Mouse (Mus musculus) MEL (cell line): ENCODE results near the gene Canx. TPM values are rescaled to one million over a fixed set of nuclear protein-coding genes. Genes with fewer than 3 reads are reported as not detected.
A peak's percentile ranks its signal among the peaks of the same experiment; 100 is the strongest.

Experiments
- DNase-seq: peaks from one replicate; pipeline ENCODE4 v3.0.0; 2011; ENCODE audit warnings: low read depth, low spot score
- H3K27ac ChIP-seq: 2 replicates; pipeline ENCODE4 v1.5.1; 2012; ENCODE audit warnings: low read depth, mild to moderate bottlenecking, control low read depth, low read length, moderate library complexity; ENCODE audit not compliant: control insufficient read depth
- H3K27me3 ChIP-seq, 2 experiments: fragments of 150-350 bp in 1 of 2; sonication (generic) in 1 of 2; 2 replicates each; pipeline ENCODE4 v1.6.1; 2012; ENCODE audit warnings: low read length in 2 of 2, mild to moderate bottlenecking in 2 of 2, improper control_type of control experiment in 1 of 2, moderate library complexity in 1 of 2; ENCODE audit not compliant: insufficient read depth in 2 of 2, control insufficient read depth in 1 of 2
- H3K36me3 ChIP-seq, 2 experiments: 2 replicates each; pipeline ENCODE4 v1.6.1; 2012 to 2014; ENCODE audit warnings: low read length in 2 of 2, improper control_type of control experiment in 1 of 2, inconsistent platforms in 1 of 2, mild to moderate bottlenecking in 1 of 2; ENCODE audit not compliant: insufficient read depth in 2 of 2, control insufficient read depth in 1 of 2
- H3K4me1 ChIP-seq, 2 experiments: fragments of 150-350 bp in 1 of 2; sonication (generic) in 1 of 2; 2 replicates each; pipeline ENCODE4 v1.6.1; 2012; ENCODE audit warnings: low read length in 2 of 2, improper control_type of control experiment in 1 of 2, mild to moderate bottlenecking in 1 of 2; ENCODE audit not compliant: insufficient read depth in 2 of 2, control insufficient read depth in 1 of 2
- H3K4me3 ChIP-seq, 2 experiments: fragments of 150-350 bp in 1 of 2; sonication (generic) in 1 of 2; 2 replicates each; pipeline ENCODE4 v1.5.1; 2012; ENCODE audit warnings: low read depth in 2 of 2, low read length in 2 of 2, mild to moderate bottlenecking in 2 of 2, moderate library complexity in 2 of 2, control low read depth in 1 of 2, improper control_type of control experiment in 1 of 2; ENCODE audit not compliant: control insufficient read depth in 1 of 2, insufficient read depth in 1 of 2
- H3K79me2 ChIP-seq: 2 replicates; pipeline ENCODE4 v1.6.1; 2012; ENCODE audit warnings: mild to moderate bottlenecking, low read length, moderate library complexity; ENCODE audit not compliant: control insufficient read depth, poor library complexity, insufficient read depth
- H3K9ac ChIP-seq: 2 replicates; pipeline ENCODE4 v1.6.1; 2012; ENCODE audit warnings: low read depth, mild to moderate bottlenecking, control low read depth, low read length, moderate library complexity; ENCODE audit not compliant: control insufficient read depth, poor library complexity, severe bottlenecking
- H3K9me3 ChIP-seq: fragments of 150-350 bp; sonication (generic); replicated peaks from 2 replicates; pipeline ENCODE4 v1.6.1; 2012; ENCODE audit warnings: mild to moderate bottlenecking, low read length, improper control_type of control experiment, moderate library complexity; ENCODE audit not compliant: insufficient read depth
- BHLHE40 ChIP-seq: IDR thresholded peaks from 2 replicates; pipeline ENCODE4 v1.6.1; 2012; ENCODE audit warnings: low read depth, mild to moderate bottlenecking, inconsistent platforms, low read length, improper control_type of control experiment, borderline replicate concordance
- CHD1 ChIP-seq: IDR thresholded peaks from 2 replicates; pipeline ENCODE4 v1.6.1; 2012; ENCODE audit warnings: low read depth, mild to moderate bottlenecking, inconsistent platforms, low read length, improper control_type of control experiment
- CTCF ChIP-seq, 3 experiments: IDR thresholded peaks in 2 of 3; conservative IDR thresholded peaks in 1 of 3; 2 replicates each; pipeline ENCODE4 v1.5.1; 2011 to 2012; ENCODE audit warnings: low read length in 3 of 3, low read depth in 2 of 3, mild to moderate bottlenecking in 2 of 3, improper control_type of control experiment in 1 of 3, inconsistent platforms in 1 of 3, mixed read lengths in 1 of 3, moderate library complexity in 1 of 3; ENCODE audit not compliant: control insufficient read depth in 1 of 3, insufficient read depth in 1 of 3, poor library complexity in 1 of 3, severe bottlenecking in 1 of 3
- E2F4 ChIP-seq: IDR thresholded peaks from 2 replicates; pipeline ENCODE4 v1.6.1; 2011; ENCODE audit warnings: low read depth, low read length, improper control_type of control experiment, borderline replicate concordance
- ELF1 ChIP-seq: IDR thresholded peaks from 2 replicates; pipeline ENCODE4 v1.6.1; 2014; ENCODE audit warnings: low read depth, mild to moderate bottlenecking, inconsistent platforms, low read length, improper control_type of control experiment, moderate library complexity
- EP300 ChIP-seq, 2 experiments: IDR thresholded peaks; 2 replicates each; pipeline ENCODE4 v1.6.1; 2011; ENCODE audit warnings: improper control_type of control experiment in 2 of 2, low read length in 2 of 2, low read depth in 1 of 2, mild to moderate bottlenecking in 1 of 2
- ETS1 ChIP-seq: IDR thresholded peaks from 2 replicates; pipeline ENCODE4 v1.6.1; 2012; ENCODE audit warnings: low read depth, mild to moderate bottlenecking, inconsistent platforms, low read length, improper control_type of control experiment, moderate library complexity
- GABPA ChIP-seq: IDR thresholded peaks from 2 replicates; pipeline ENCODE4 v1.6.1; 2012; ENCODE audit warnings: low read depth, mild to moderate bottlenecking, inconsistent platforms, low read length, improper control_type of control experiment, moderate library complexity
- GATA1 ChIP-seq: IDR thresholded peaks from 2 replicates; pipeline ENCODE4 v1.6.1; 2011; ENCODE audit warnings: low read depth, low read length, improper control_type of control experiment
- HCFC1 ChIP-seq: IDR thresholded peaks from 2 replicates; pipeline ENCODE4 v1.6.1; 2012; ENCODE audit warnings: low read depth, mild to moderate bottlenecking, inconsistent platforms, low read length, improper control_type of control experiment, moderate library complexity
- KAT2A ChIP-seq: conservative IDR thresholded peaks from 2 replicates; pipeline ENCODE4 v1.6.1; 2012; ENCODE audit warnings: low read depth, low read length, improper control_type of control experiment, inconsistent platforms
- MAFK ChIP-seq: IDR thresholded peaks from 2 replicates; pipeline ENCODE4 v1.6.1; 2011; ENCODE audit warnings: low read depth, mild to moderate bottlenecking, low read length, improper control_type of control experiment, borderline replicate concordance
- MAX ChIP-seq: IDR thresholded peaks from 2 replicates; pipeline ENCODE4 v1.6.1; 2011; ENCODE audit warnings: low read length, improper control_type of control experiment
- MAZ ChIP-seq: IDR thresholded peaks from 2 replicates; pipeline ENCODE4 v1.6.1; 2012; ENCODE audit warnings: low read depth, mild to moderate bottlenecking, inconsistent platforms, low read length, improper control_type of control experiment
- MEF2A ChIP-seq: IDR thresholded peaks from 2 replicates; pipeline ENCODE4 v1.6.1; 2014; ENCODE audit warnings: low read depth, mild to moderate bottlenecking, inconsistent platforms, low read length, improper control_type of control experiment; ENCODE audit not compliant: poor library complexity, insufficient replicate concordance, severe bottlenecking; ENCODE audit errors: extremely low read depth
- MXI1 ChIP-seq: IDR thresholded peaks from 2 replicates; pipeline ENCODE4 v1.6.1; 2011; ENCODE audit warnings: mild to moderate bottlenecking, low read depth, low read length, improper control_type of control experiment
- MYC ChIP-seq: IDR thresholded peaks from 2 replicates; pipeline ENCODE4 v1.6.1; 2011; ENCODE audit warnings: low read depth, mild to moderate bottlenecking, low read length, improper control_type of control experiment, moderate library complexity
- NELFE ChIP-seq: IDR thresholded peaks from 2 replicates; pipeline ENCODE4 v1.6.1; 2011; ENCODE audit warnings: low read depth, low read length, improper control_type of control experiment
- NRF1 ChIP-seq: IDR thresholded peaks from 2 replicates; pipeline ENCODE4 v1.6.1; 2014; ENCODE audit warnings: low read depth, mild to moderate bottlenecking, inconsistent platforms, low read length, improper control_type of control experiment, moderate library complexity; ENCODE audit not compliant: poor library complexity, insufficient read depth, severe bottlenecking
- POLR2A ChIP-seq, 2 experiments: IDR thresholded peaks; 2 replicates each; pipeline ENCODE4 v1.6.1; 2011 to 2012; ENCODE audit warnings: low read length in 2 of 2, mild to moderate bottlenecking in 2 of 2, control low read depth in 1 of 2, improper control_type of control experiment in 1 of 2, low read depth in 1 of 2, moderate library complexity in 1 of 2; ENCODE audit not compliant: control insufficient read depth in 1 of 2, insufficient read depth in 1 of 2, poor library complexity in 1 of 2
- POLR2AphosphoS2 ChIP-seq: IDR thresholded peaks from 2 replicates; pipeline ENCODE4 v1.6.1; 2011; ENCODE audit warnings: low read length, improper control_type of control experiment
- POLR2AphosphoS5 ChIP-seq: IDR thresholded peaks from 2 replicates; pipeline ENCODE4 v1.6.1; 2012; ENCODE audit warnings: low read depth, borderline replicate concordance, mild to moderate bottlenecking, inconsistent platforms, low read length, moderate library complexity, mixed read lengths
- RCOR1 ChIP-seq: IDR thresholded peaks from 2 replicates; pipeline ENCODE4 v1.6.1; 2012; ENCODE audit warnings: low read depth, mild to moderate bottlenecking, inconsistent platforms, low read length, improper control_type of control experiment
- SIN3A ChIP-seq: IDR thresholded peaks from 2 replicates; pipeline ENCODE4 v1.6.1; 2012; ENCODE audit warnings: low read length, improper control_type of control experiment, inconsistent platforms
- SMC3 ChIP-seq: IDR thresholded peaks from 2 replicates; pipeline ENCODE4 v1.6.1; 2011; ENCODE audit warnings: low read depth, low read length, improper control_type of control experiment
- TAL1 ChIP-seq: IDR thresholded peaks from 2 replicates; pipeline ENCODE4 v1.6.1; 2012; ENCODE audit warnings: mild to moderate bottlenecking, inconsistent platforms, low read length, moderate library complexity, mixed read lengths
- TBP ChIP-seq: IDR thresholded peaks from 2 replicates; pipeline ENCODE4 v1.8.0; 2011; ENCODE audit warnings: low read depth, low read length, improper control_type of control experiment
- TCF12 ChIP-seq: IDR thresholded peaks from 2 replicates; pipeline ENCODE4 v1.6.1; 2014; ENCODE audit warnings: low read depth, mild to moderate bottlenecking, inconsistent platforms, low read length, improper control_type of control experiment, moderate library complexity
- UBTF ChIP-seq: IDR thresholded peaks from 2 replicates; pipeline ENCODE4 v1.6.1; 2012; ENCODE audit warnings: low read depth, mild to moderate bottlenecking, inconsistent platforms, low read length, improper control_type of control experiment, moderate library complexity, borderline replicate concordance; ENCODE audit not compliant: insufficient read depth
- USF1 ChIP-seq: IDR thresholded peaks from 2 replicates; pipeline ENCODE4 v1.6.1; 2014; ENCODE audit warnings: low read depth, mild to moderate bottlenecking, inconsistent platforms, low read length, improper control_type of control experiment, moderate library complexity
- USF2 ChIP-seq, 2 experiments: IDR thresholded peaks; 2 replicates each; pipeline ENCODE4 v1.6.1; 2011 to 2012; ENCODE audit warnings: improper control_type of control experiment in 2 of 2, low read length in 2 of 2, borderline replicate concordance in 1 of 2, inconsistent platforms in 1 of 2, low read depth in 1 of 2, mild to moderate bottlenecking in 1 of 2; ENCODE audit not compliant: insufficient read depth in 1 of 2
- ZKSCAN1 ChIP-seq: IDR thresholded peaks from 2 replicates; pipeline ENCODE4 v1.6.1; 2012; ENCODE audit warnings: low read depth, mild to moderate bottlenecking, inconsistent platforms, low read length, improper control_type of control experiment, moderate library complexity
- ZMIZ1 ChIP-seq: IDR thresholded peaks from 2 replicates; pipeline ENCODE4 v1.6.1; 2012; ENCODE audit warnings: low read depth, mild to moderate bottlenecking, inconsistent platforms, low read length, improper control_type of control experiment, moderate library complexity
- ZNF384 ChIP-seq: IDR thresholded peaks from 2 replicates; pipeline ENCODE4 v1.6.1; 2012; ENCODE audit warnings: low read depth, mild to moderate bottlenecking, inconsistent platforms, low read length, improper control_type of control experiment
- polyA plus RNA-seq, 2 experiments: library from polyadenylated mRNA; stranded (reverse) in 1 of 2; unstranded in 1 of 2; fragments of >175 nt in 1 of 2; fragments of >200 nt in 1 of 2; gene quantifications; 2 replicates each; pipeline versions ENCODE4 v1.2.1 to v1.2.4; 2012; ENCODE audit warnings: low replicate concordance in 2 of 2, low read depth in 1 of 2; ENCODE audit not compliant: insufficient read length in 2 of 2, insufficient read depth in 1 of 2, missing spikeins in 1 of 2
- total RNA-seq: library from RNA; depleted of rRNA; stranded (reverse); fragments of 300-350 nt; gene quantifications from 2 replicates; pipeline ENCODE4 v1.2.3, GENCODE M21; 2012; rRNA removed

Canx gene
- total RNA-seq (785 and 867 TPM in 2 replicates), polyA plus RNA-seq (100 to 1,000 TPM; 390 to 464 TPM)

DNA sequence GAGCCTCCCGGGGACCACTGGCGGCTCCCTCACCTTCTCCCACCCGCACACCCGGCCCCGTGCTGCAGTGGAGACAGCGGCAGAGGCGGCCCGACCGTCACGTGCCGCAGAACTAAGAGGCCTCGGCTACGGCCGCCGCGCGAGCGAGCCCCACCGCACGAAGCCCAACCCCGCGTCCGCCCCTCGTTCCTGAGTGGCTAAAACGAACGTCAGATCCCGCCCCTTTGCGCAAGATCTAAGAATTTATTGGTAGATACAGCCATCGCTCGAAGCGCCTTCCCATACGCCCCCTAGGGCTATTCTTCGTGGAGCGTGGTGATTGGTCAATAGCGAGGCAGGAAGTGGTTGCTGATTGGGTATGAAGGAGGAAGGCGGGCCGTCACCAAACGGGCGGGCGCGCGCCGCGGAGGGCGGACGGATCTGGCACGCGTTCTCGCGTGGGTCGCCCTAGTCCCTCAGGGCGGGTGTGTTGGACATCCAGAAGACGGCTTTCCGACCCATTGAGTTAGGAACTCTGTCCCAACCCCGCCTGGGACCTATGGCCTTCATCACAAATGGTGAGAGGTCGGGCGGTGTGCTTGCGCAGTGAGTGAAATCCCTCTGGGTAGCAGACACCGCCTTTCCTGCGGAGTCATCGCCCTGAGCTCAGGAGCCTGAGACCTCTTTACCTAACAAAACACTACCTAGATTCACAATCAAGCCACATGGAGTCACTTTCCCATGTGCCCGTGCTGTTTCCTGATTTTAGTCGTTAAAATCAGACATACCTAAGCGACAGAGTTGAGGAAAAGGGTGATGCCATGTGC lies at the start of gene Canx:
Gene Canx (minus strand): TSS at position 178 of the 806 bp plus-strand sequence.
- Histone ChIP-seq H3K27me3 (no peaks in the 10 kb centered on the region), H3K4me1 (peaks cover 21 to 24% of the 10 kb centered on the region in 2 experiments), H3K9me3 (no peaks in the 10 kb centered on the region), H3K9ac (peak within 1 kb of the TSS; percentile 90), H3K79me2 (peaks cover 51% of the 10 kb centered on the region), H3K36me3 (peaks cover 19 to 60% of the 10 kb centered on the region in 2 experiments), H3K27ac (peak within 1 kb of the TSS; percentile 84), H3K4me3 (peak within 1 kb of the TSS; percentile 79 to 93)
- peak; percentile 100 for DNase-seq
- TF ChIP-seq ZMIZ1 (peak; percentile 92), POLR2AphosphoS5 (peak; percentile 67; the same call in 1 of the 2 replicates), GATA1 (0 out of 2 replicates have a peak, but pooled peaks have one; percentile 24), POLR2A (IDR thresholded peaks at IDR 0.05; ENCODE audit: control insufficient read depth in 1 of 2, insufficient read depth in 1 of 2, low read depth in 1 of 2, low read length in 2 of 2, poor library complexity in 1 of 2) (peak; percentile 97 to 98), KAT2A (peak; percentile 59), UBTF (peak; percentile 69; the same call in 1 of the 2 replicates), SIN3A (peak; percentile 94), ZNF384 (no peak), RCOR1 (no peak; the same call in 1 of the 2 replicates), EP300 (IDR thresholded peaks at IDR 0.05; ENCODE audit: low read depth in 1 of 2, low read length in 2 of 2) (peak in 1 of 2 experiments; percentile 15; a peak in 2 of 4 replicates), MAZ (peak; percentile 66; the same call in 1 of the 2 replicates), MYC (peak; percentile 93), SMC3 (no peak), NELFE (peak; percentile 97), TBP (peak; percentile 93), POLR2AphosphoS2 (peak; percentile 98), ZKSCAN1 (no peak), GABPA (no peak), ETS1 (no peak), MXI1 (peak; percentile 96), MEF2A (0 out of 2 replicates have a peak, but pooled peaks have one; percentile 30), MAFK (no peak), BHLHE40 (peak; percentile 98), USF1 (peak; percentile 96), MAX (peak; percentile 95), NRF1 (peak; percentile 48; the same call in 1 of the 2 replicates), CTCF (IDR thresholded peaks at IDR 0.05 in 2 of 3, conservative IDR thresholded peaks at IDR 0.05 in 1 of 3; ENCODE audit: control insufficient read depth in 1 of 3, insufficient read depth in 1 of 3, low read depth in 2 of 3, low read length in 3 of 3, poor library complexity in 1 of 3, severe bottlenecking in 1 of 3) (no peak), E2F4 (no peak), TCF12 (peak; percentile 80), ELF1 (peak; percentile 98), USF2 (IDR thresholded peaks at IDR 0.05; ENCODE audit: borderline replicate concordance in 1 of 2, insufficient read depth in 1 of 2, low read depth in 1 of 2, low read length in 2 of 2) (peak in 1 of 2 experiments; percentile 69; a peak in 1 of 4 replicates), TAL1 (no peak), CHD1 (no peak), HCFC1 (peak; percentile 87)
